Mouse (Mus musculus): ENCODE results near the gene 2010111I01Rik.

- TF ChIP-seq CTCF (IDR thresholded peaks at IDR 0.05; ENCODE audit: low read depth, low read length) (no peak), EP300 (IDR thresholded peaks at IDR 0.05; ENCODE audit: insufficient read depth, low read depth, low read length) (no peak)
Observed at GRCm38 (mm10) chr13:63304124-63304792, 339.6 kb downstream of the 2010111I01Rik start.
